Mouse (Mus musculus): ENCODE data around the gene Slc24a3. TPM values are rescaled to one million over a fixed set of nuclear protein-coding genes. Genes with fewer than 3 reads are reported as not detected.
A peak's percentile ranks its signal among the peaks of the same experiment; 100 is the strongest.

The Slc24a3 gene
- polyA plus RNA-seq, 1 experiment from 2014 or later = 3.8 TPM

GRCm38 (mm10) chr2:145168405-145168971, 934 bp downstream of the Slc24a3 start:
- peak overlapping the region; percentile 78 for H3K9ac ChIP-seq (ENCODE audit: low read length)
- no peaks in the 10 kb centered on the region for H3K9me3 ChIP-seq (ENCODE audit: control insufficient read depth, low read length)
- no peak overlapping the region for H3K27ac ChIP-seq (replicated peaks in 1 of 2; ENCODE audit: control insufficient read depth in 1 of 2, insufficient read depth in 1 of 2, low read depth in 2 of 2, low read length in 2 of 2)
- peak overlapping the region; percentile 94 for H3K4me2 ChIP-seq (ENCODE audit: low read length)
- H3K36me3 ChIP-seq (ENCODE audit: control insufficient read depth, insufficient read depth, low read length) = no peaks in the 10 kb centered on the region
- no peak for ATAC-seq (ENCODE audit: insufficient number of reproducible peaks, insufficient read depth, low FRiP score, low read depth)
- peaks cover 13% of the 10 kb centered on the region; the same call in 1 of the 2 replicates for H3K27me3 ChIP-seq (ENCODE audit: control insufficient read depth, insufficient read depth, low read length)
- H3K4me3 ChIP-seq (ENCODE audit: control insufficient read depth in 1 of 2, insufficient read depth in 1 of 2, low read depth in 1 of 2, low read length in 2 of 2) = peak overlapping the region; percentile 60 to 83
- H3K4me1 ChIP-seq (ENCODE audit: control insufficient read depth in 2 of 2, insufficient read depth in 2 of 2, low read length in 2 of 2) = peaks cover 3 to 5% of the 10 kb centered on the region in 2 experiments; a peak in 3 of 4 replicates
- 16% methylated on average over 10 of the region's 10 CpGs for WGBS

DNA sequence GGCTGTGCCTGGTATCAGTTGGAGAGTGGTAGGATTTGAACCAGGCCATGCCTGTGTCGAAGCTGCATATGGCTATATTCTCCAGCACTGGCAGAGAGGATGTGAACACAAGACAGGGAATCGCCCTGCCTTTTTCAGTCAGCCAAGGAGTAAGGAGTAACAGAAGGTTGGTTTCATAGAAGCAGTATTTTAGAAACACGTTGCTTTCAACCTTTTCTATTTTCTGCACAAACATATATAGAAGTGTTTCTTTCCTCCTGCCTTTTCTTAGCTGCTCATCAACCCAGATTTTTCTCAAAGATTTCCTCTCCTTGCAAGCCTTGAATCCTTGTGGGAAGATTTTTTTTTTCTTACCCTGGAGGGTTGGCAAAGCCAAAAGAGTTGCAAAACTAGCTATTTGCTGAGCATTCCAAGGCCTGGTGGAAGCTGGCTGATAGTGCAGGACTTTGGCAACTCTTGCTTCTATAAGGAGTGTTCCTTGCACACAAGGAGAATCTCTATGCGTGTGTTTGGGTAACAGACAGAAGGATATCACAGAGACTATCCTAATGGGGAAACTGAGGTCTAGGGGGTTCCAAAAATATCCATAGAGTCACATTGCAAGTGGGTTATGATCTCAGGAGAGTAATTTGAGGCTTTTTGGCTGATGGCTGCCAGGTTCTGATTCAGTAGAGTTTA, 5.6 kb downstream of the Slc24a3 start:
- Histone ChIP-seq H3K9me3 (ENCODE audit: control insufficient read depth, low read length) (no peaks in the 10 kb centered on the region), H3K27me3 (ENCODE audit: control insufficient read depth, insufficient read depth, low read length) (peaks cover 13% of the 10 kb centered on the region; the same call in 1 of the 2 replicates), H3K4me2 (ENCODE audit: low read length) (no peak overlapping the region), H3K27ac (replicated peaks in 1 of 2; ENCODE audit: control insufficient read depth in 1 of 2, insufficient read depth in 1 of 2, low read depth in 2 of 2, low read length in 2 of 2) (no peak overlapping the region), H3K4me3 (ENCODE audit: control insufficient read depth in 1 of 2, insufficient read depth in 1 of 2, low read depth in 1 of 2, low read length in 2 of 2) (no peak overlapping the region), H3K36me3 (ENCODE audit: control insufficient read depth, insufficient read depth, low read length) (no peaks in the 10 kb centered on the region), H3K9ac (ENCODE audit: low read length) (no peak overlapping the region), H3K4me1 (ENCODE audit: control insufficient read depth in 2 of 2, insufficient read depth in 2 of 2, low read length in 2 of 2) (peaks cover 3 to 5% of the 10 kb centered on the region in 2 experiments; a peak in 2 of 4 replicates)
- no peak for ATAC-seq (ENCODE audit: insufficient number of reproducible peaks, insufficient read depth, low FRiP score, low read depth)
- 81% methylated on average over 4 of the region's 4 CpGs for WGBS

DNA sequence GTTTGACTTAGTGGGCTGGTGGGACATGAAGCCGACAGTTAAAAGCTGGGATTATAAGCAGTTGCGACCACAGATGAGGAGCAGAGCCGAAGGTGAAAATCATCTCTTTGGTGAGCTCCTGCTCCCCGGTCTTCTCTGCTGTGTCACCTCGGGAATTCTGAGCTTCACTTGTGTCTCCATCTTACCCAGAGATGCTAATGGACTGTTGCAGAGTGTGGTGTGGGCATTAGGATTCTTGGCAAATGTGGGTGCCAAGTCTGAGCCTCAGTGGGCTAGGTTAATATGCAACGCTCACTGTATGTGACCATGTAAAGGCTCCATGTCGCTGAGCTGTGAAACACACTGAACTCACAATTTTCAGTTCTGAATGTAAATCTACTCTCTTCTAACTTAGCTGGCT, 7.5 kb downstream of the Slc24a3 start:
- WGBS = 84% methylated on average over 7 of the region's 7 CpGs
- ATAC-seq (ENCODE audit: insufficient number of reproducible peaks, insufficient read depth, low FRiP score, low read depth) = no peak

DNA sequence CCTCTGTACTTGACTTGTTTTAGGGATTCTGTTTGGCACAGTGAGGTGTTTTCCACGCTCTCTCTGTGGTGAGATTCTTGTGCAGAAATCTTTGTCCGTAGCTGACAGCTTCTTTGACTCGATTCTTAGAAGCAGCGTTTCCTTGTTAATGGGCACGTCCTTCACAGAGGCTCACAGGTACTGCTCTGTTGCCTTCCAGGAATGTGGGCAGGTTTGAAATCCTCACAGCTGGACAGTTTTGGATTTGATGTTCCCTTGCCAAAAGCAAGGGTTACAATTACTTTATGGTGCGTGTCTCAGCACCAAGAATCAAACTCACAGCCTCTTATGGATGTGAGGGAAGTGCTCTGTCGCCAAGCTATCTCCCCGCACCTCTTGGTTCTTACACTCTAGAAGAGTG, 14.9 kb downstream of the Slc24a3 start:
- WGBS = 78% methylated on average over 8 of the region's 8 CpGs
- H3K4me1 ChIP-seq (ENCODE audit: control insufficient read depth in 2 of 2, insufficient read depth in 2 of 2, low read length in 2 of 2) = no peaks in the 10 kb centered on the region
- H3K27ac ChIP-seq (replicated peaks in 1 of 2; ENCODE audit: control insufficient read depth in 1 of 2, insufficient read depth in 1 of 2, low read depth in 2 of 2, low read length in 2 of 2) = no peak overlapping the region
- no peak for ATAC-seq (ENCODE audit: insufficient number of reproducible peaks, insufficient read depth, low FRiP score, low read depth)
- 0 out of 2 replicates have a peak, but pooled peaks cover 3% of the 10 kb centered on the region for H3K9me3 ChIP-seq (ENCODE audit: control insufficient read depth, low read length)
- no peak overlapping the region for H3K4me2 ChIP-seq (ENCODE audit: low read length)
- no peaks in the 10 kb centered on the region for H3K36me3 ChIP-seq (ENCODE audit: control insufficient read depth, insufficient read depth, low read length)
- H3K9ac ChIP-seq (ENCODE audit: low read length) = no peak overlapping the region
- no peaks in the 10 kb centered on the region for H3K27me3 ChIP-seq (ENCODE audit: control insufficient read depth, insufficient read depth, low read length)
- no peak overlapping the region for H3K4me3 ChIP-seq (ENCODE audit: control insufficient read depth in 1 of 2, insufficient read depth in 1 of 2, low read depth in 1 of 2, low read length in 2 of 2)

More for the DNA sequence above, 7.5 kb downstream of the Slc24a3 start:
- Histone ChIP-seq H3K4me2 (ENCODE audit: low read length) (no peak overlapping the region), H3K27ac (replicated peaks in 1 of 2; ENCODE audit: control insufficient read depth in 1 of 2, insufficient read depth in 1 of 2, low read depth in 2 of 2, low read length in 2 of 2) (no peak overlapping the region), H3K4me1 (ENCODE audit: control insufficient read depth in 2 of 2, insufficient read depth in 2 of 2, low read length in 2 of 2) (no peaks in the 10 kb centered on the region), H3K27me3 (ENCODE audit: control insufficient read depth, insufficient read depth, low read length) (0 out of 2 replicates have a peak, but pooled peaks cover under 1% of the 10 kb centered on the region), H3K4me3 (ENCODE audit: control insufficient read depth in 1 of 2, insufficient read depth in 1 of 2, low read depth in 1 of 2, low read length in 2 of 2) (no peak overlapping the region), H3K9me3 (ENCODE audit: control insufficient read depth, low read length) (no peaks in the 10 kb centered on the region), H3K36me3 (ENCODE audit: control insufficient read depth, insufficient read depth, low read length) (no peaks in the 10 kb centered on the region), H3K9ac (ENCODE audit: low read length) (no peak overlapping the region)

- no peaks in the 10 kb centered on the region for H3K27me3 ChIP-seq (ENCODE audit: control insufficient read depth, insufficient read depth, low read length)
- WGBS = 59% methylated on average over 2 of the region's 2 CpGs
- no peak for ATAC-seq (ENCODE audit: insufficient number of reproducible peaks, insufficient read depth, low FRiP score, low read depth)
These were observed 21.3 kb downstream of the Slc24a3 start for GRCm38 (mm10) chr2:145188828-145189227.

DNA sequence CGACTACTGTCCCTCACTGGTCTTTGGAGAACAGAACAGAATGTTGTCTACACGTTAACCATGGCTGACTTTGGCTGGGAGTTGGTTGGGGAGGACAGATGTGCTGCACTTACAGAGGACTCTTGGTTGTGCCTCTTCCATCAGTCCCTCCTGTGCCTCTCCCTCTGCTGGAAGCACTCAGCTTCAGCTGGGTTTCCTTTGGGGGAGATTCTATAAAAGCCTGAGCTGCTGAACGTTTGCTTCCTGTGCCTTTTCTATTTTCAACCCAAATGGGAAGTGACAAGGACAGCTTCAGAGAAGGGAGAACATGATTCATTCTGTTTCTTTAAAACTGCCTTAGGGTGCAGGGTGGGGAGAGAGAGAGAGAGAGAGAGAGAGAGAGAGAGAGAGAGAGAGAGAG, 28.5 kb downstream of the Slc24a3 start:
- H3K4me2 ChIP-seq (ENCODE audit: low read length) = no peak overlapping the region
- no peaks in the 10 kb centered on the region for H3K36me3 ChIP-seq (ENCODE audit: control insufficient read depth, insufficient read depth, low read length)
- no peak overlapping the region for H3K4me3 ChIP-seq (ENCODE audit: control insufficient read depth in 1 of 2, insufficient read depth in 1 of 2, low read depth in 1 of 2, low read length in 2 of 2)
- no peaks in the 10 kb centered on the region for H3K4me1 ChIP-seq (ENCODE audit: control insufficient read depth in 2 of 2, insufficient read depth in 2 of 2, low read length in 2 of 2)
- no peak for ATAC-seq (ENCODE audit: insufficient number of reproducible peaks, insufficient read depth, low FRiP score, low read depth)
- H3K9me3 ChIP-seq (ENCODE audit: control insufficient read depth, low read length) = no peaks in the 10 kb centered on the region
- H3K27me3 ChIP-seq (ENCODE audit: control insufficient read depth, insufficient read depth, low read length) = no peaks in the 10 kb centered on the region
- H3K9ac ChIP-seq (ENCODE audit: low read length) = no peak overlapping the region
- H3K27ac ChIP-seq (replicated peaks in 1 of 2; ENCODE audit: control insufficient read depth in 1 of 2, insufficient read depth in 1 of 2, low read depth in 2 of 2, low read length in 2 of 2) = no peak overlapping the region
- WGBS = 61% methylated on average over 3 of the region's 3 CpGs

More at GRCm38 (mm10) chr2:145188828-145189227, 21.3 kb downstream of the Slc24a3 start:
- no peak overlapping the region for H3K4me3 ChIP-seq (ENCODE audit: control insufficient read depth in 1 of 2, insufficient read depth in 1 of 2, low read depth in 1 of 2, low read length in 2 of 2)
- no peak overlapping the region for H3K4me2 ChIP-seq (ENCODE audit: low read length)
- H3K36me3 ChIP-seq (ENCODE audit: control insufficient read depth, insufficient read depth, low read length) = no peaks in the 10 kb centered on the region
- H3K4me1 ChIP-seq (ENCODE audit: control insufficient read depth in 2 of 2, insufficient read depth in 2 of 2, low read length in 2 of 2) = no peaks in the 10 kb centered on the region
- H3K9me3 ChIP-seq (ENCODE audit: control insufficient read depth, low read length) = 0 out of 2 replicates have a peak, but pooled peaks cover 3% of the 10 kb centered on the region
- H3K9ac ChIP-seq (ENCODE audit: low read length) = no peak overlapping the region
- no peak overlapping the region for H3K27ac ChIP-seq (replicated peaks in 1 of 2; ENCODE audit: control insufficient read depth in 1 of 2, insufficient read depth in 1 of 2, low read depth in 2 of 2, low read length in 2 of 2)

GRCm38 (mm10) chr2:145196501-145197042, 29.0 kb downstream of the Slc24a3 start:
- no peaks in the 10 kb centered on the region for H3K27me3 ChIP-seq (ENCODE audit: control insufficient read depth, insufficient read depth, low read length)
- no peak overlapping the region for H3K27ac ChIP-seq (replicated peaks in 1 of 2; ENCODE audit: control insufficient read depth in 1 of 2, insufficient read depth in 1 of 2, low read depth in 2 of 2, low read length in 2 of 2)
- H3K4me3 ChIP-seq (ENCODE audit: control insufficient read depth in 1 of 2, insufficient read depth in 1 of 2, low read depth in 1 of 2, low read length in 2 of 2) = no peak overlapping the region
- H3K36me3 ChIP-seq (ENCODE audit: control insufficient read depth, insufficient read depth, low read length) = no peaks in the 10 kb centered on the region
- H3K4me1 ChIP-seq (ENCODE audit: control insufficient read depth in 2 of 2, insufficient read depth in 2 of 2, low read length in 2 of 2) = no peaks in the 10 kb centered on the region
- no peak for ATAC-seq (ENCODE audit: insufficient number of reproducible peaks, insufficient read depth, low FRiP score, low read depth)
- 86% methylated on average over 7 of the region's 7 CpGs for WGBS
- no peaks in the 10 kb centered on the region for H3K9me3 ChIP-seq (ENCODE audit: control insufficient read depth, low read length)
- H3K4me2 ChIP-seq (ENCODE audit: low read length) = no peak overlapping the region
- H3K9ac ChIP-seq (ENCODE audit: low read length) = no peak overlapping the region

Data from heart, embryonic 14.5 days (tissue).